Mouse (Mus musculus): ENCODE results near the gene Zfp617. TPM values are rescaled to one million over a fixed set of nuclear protein-coding genes. Genes with fewer than 3 reads are reported as not detected.

Gene Zfp617
- polyA plus RNA-seq, 1 experiment from 2014 or later, result 29.5 TPM

Other genes starting within 250 kb of the Zfp617 start
- 0.75 and 0.77 TPM in 2 replicates for gene Unc13a, start 236.9 kb upstream of the Zfp617 start, polyA plus RNA-seq (2015; fragmentation: Nextera tagmentation; extraction: Ambion mirVana)
- gene Jak3, start 232.3 kb upstream of the Zfp617 start, polyA plus RNA-seq (2015; fragmentation: Nextera tagmentation; extraction: Ambion mirVana), result 3.4 and 4.2 TPM in 2 replicates
- gene Insl3, start 219.4 kb upstream of the Zfp617 start, polyA plus RNA-seq (2015; fragmentation: Nextera tagmentation; extraction: Ambion mirVana), result 0.48 and 0.55 TPM in 2 replicates
- 0.77 and 0.92 TPM in 2 replicates for gene B3gnt3, start 206.8 kb upstream of the Zfp617 start, polyA plus RNA-seq (2015; fragmentation: Nextera tagmentation; extraction: Ambion mirVana)
- gene Fcho1, start 182.9 kb upstream of the Zfp617 start, polyA plus RNA-seq (2015; fragmentation: Nextera tagmentation; extraction: Ambion mirVana), result 4.0 and 4.8 TPM in 2 replicates
- 7.1 and 7.9 TPM in 2 replicates for gene Zfp709, start 26.6 kb upstream of the Zfp617 start, polyA plus RNA-seq (2015; fragmentation: Nextera tagmentation; extraction: Ambion mirVana)
- gene Zfp882, start within 50 bp of the Zfp617 start, polyA plus RNA-seq (2015; fragmentation: Nextera tagmentation; extraction: Ambion mirVana), result 9.1 and 9.8 TPM in 2 replicates
- 16.3 and 16.4 TPM in 2 replicates for gene Zfp961, start 42.4 kb downstream of the Zfp617 start, polyA plus RNA-seq (2015; fragmentation: Nextera tagmentation; extraction: Ambion mirVana)
- 0.90 and 0.91 TPM in 2 replicates for gene Cyp4f18, start 101.0 kb downstream of the Zfp617 start, polyA plus RNA-seq (2015; fragmentation: Nextera tagmentation; extraction: Ambion mirVana)
- not detected in 2 replicates for gene Olfr372, start 132.6 kb downstream of the Zfp617 start, polyA plus RNA-seq (2015; fragmentation: Nextera tagmentation; extraction: Ambion mirVana)
- gene Olfr373, start 174.5 kb downstream of the Zfp617 start, polyA plus RNA-seq (2015; fragmentation: Nextera tagmentation; extraction: Ambion mirVana), result not detected in 2 replicates
- gene Olfr374, start 198.4 kb downstream of the Zfp617 start, polyA plus RNA-seq (2015; fragmentation: Nextera tagmentation; extraction: Ambion mirVana), result 0.09 TPM in 1 of 2 replicates, not detected in the other
- 638 and 655 TPM in 2 replicates for gene Tpm4, start 226.3 kb downstream of the Zfp617 start, polyA plus RNA-seq (2015; fragmentation: Nextera tagmentation; extraction: Ambion mirVana)

Data from limb, embryonic 13.5 days (tissue).